Mouse (Mus musculus) bone marrow macrophage, adult 2 months (primary cell): Measurements from ENCODE around the gene Gmcl1.
A peak's percentile ranks its signal among the peaks of the same experiment; 100 is the strongest.

Experiments
- CTCF ChIP-seq: IDR thresholded peaks from 2 replicates; pipeline ENCODE4 v1.5.1; 2012; ENCODE audit warnings: low read depth, mild to moderate bottlenecking, low read length, moderate library complexity
- POLR2A ChIP-seq: IDR thresholded peaks from 2 replicates; pipeline ENCODE4 v1.6.1; 2012; ENCODE audit warnings: mild to moderate bottlenecking, low read depth, low read length, borderline replicate concordance

GRCm38 (mm10) chr6:86694465-86694864, 38.7 kb downstream of the Gmcl1 start:
- TF ChIP-seq CTCF = peak; percentile 38; the same call in 1 of the 2 replicates
- TF ChIP-seq POLR2A = no peak
